Mouse (Mus musculus): ENCODE data around the gene Pacrg.

DNA sequence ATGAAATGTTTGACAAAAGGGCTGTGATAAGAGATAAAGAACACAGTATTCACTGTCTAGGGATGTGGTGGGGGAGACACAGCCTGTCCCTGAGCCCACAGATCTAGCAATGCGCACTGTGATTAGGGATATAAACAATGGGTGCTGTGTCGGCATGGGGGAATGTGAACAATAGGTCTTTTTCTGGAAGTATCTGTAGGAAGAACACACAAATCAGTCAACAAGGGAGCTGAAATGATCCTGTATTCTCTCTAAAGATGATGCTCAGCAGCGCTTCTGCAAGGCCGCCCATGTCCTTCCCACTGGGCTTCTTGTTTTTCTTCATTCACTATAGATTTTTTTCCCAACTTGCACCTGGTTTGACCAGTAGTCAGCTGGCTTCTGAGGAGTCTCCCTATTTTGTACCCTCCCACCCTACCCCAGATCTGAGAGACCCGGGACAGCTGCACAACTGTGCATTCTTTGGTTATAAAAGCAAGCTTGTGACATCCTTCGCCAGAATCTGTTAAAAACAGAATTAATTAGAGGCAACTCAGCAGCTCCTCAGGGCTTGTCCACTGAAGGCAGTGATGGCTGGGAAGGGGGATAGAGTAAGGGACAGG lies 356.1 kb downstream of the Pacrg start:
- TF ChIP-seq CTCF (IDR thresholded peaks at IDR 0.05; ENCODE audit: low read depth, low read length): no peak
- TF ChIP-seq POLR2A (IDR thresholded peaks at IDR 0.05; ENCODE audit: extremely low read depth, insufficient read depth, low read length): no peak

All from liver, adult 2 months (tissue).